Comparison of ENCODE assay signal across 8 mouse cellular contexts in the genomic region with DNA sequence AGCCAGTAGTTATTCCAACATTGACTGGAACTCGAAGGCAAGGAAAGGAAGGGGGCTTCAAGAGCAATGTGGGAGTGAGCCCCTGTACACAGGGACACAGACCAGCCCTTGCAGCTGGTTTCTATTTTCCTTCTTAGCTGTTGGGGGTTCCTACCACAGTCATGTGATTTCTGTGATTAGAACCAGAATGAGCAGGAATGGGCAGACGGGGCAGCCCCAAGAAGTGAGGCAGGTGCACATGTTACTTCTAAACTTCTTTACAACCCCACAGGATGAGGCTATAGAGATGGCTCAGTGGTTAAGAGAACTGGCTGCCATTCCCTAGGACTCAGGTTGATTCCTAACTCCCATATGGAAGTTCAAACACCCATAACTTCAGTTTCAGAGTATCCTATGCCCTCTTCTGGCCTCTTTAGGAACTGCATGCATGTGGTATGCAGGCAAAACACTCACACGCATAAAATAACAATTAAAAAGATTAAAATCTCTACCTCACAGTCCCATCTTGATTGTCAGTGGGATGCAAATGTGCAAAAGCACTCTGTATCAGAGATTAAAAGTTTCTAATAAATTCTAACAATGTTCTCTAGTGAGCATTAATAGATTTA.
DNase-seq lines count a peak whose midpoint lies in the region; ATAC-seq lines count a peak whose summit lies in the region.

No protein-coding gene starts in this region.

- H3K4me3 ChIP-seq in midbrain, embryonic 11.5 days (ENCODE audit: low read depth, low read length): no peak overlapping the region
- H3K4me3 ChIP-seq in midbrain, embryonic 14.5 days (replicated peaks; ENCODE audit: low read depth, low read length): no peak overlapping the region

- no peaks in the 10 kb centered on the region; the same call in 1 of the 2 replicates for H3K9me3 ChIP-seq in midbrain, embryonic 11.5 days (ENCODE audit: control insufficient read depth, low read length)
- H3K9me3 ChIP-seq in midbrain, embryonic 14.5 days (ENCODE audit: control insufficient read depth, low read length): no peaks in the 10 kb centered on the region

- no peak overlapping the region for H3K27ac ChIP-seq in midbrain, embryonic 11.5 days (ENCODE audit: low read depth, low read length)
- no peak overlapping the region for H3K27ac ChIP-seq in midbrain, embryonic 14.5 days (replicated peaks; ENCODE audit: low read depth, low read length)

- H3K4me2 ChIP-seq in midbrain, embryonic 11.5 days: no peak overlapping the region
- H3K4me2 ChIP-seq in midbrain, embryonic 14.5 days (ENCODE audit: low read length): no peak overlapping the region

- H3K27me3 ChIP-seq in midbrain, embryonic 11.5 days (ENCODE audit: control insufficient read depth, insufficient read depth, low read length): no peaks in the 10 kb centered on the region
- no peaks in the 10 kb centered on the region for H3K27me3 ChIP-seq in midbrain, embryonic 14.5 days (ENCODE audit: control insufficient read depth, insufficient read depth, low read length)

- DNase-seq in heart, adult 11 months: peak; percentile 25
- DNase-seq in heart, postnatal 25 days (ENCODE audit: low spot score): no peak
- DNase-seq in midbrain, embryonic 11.5 days (ENCODE audit: low spot score, missing footprints): peak; percentile 89
- no peak for DNase-seq in midbrain, embryonic 14.5 days
- peak; percentile 70 for DNase-seq in embryo, embryonic 10.5 days (ENCODE audit: low spot score)
- peak; percentile 70 for DNase-seq in thymus, postnatal 4 days
- no peak for DNase-seq in ovary, adult 18-20 months (ENCODE audit: low spot score)
- DNase-seq in heart, postnatal 36 days: no peak

- intact Hi-C loops in heart, postnatal 25 days (cut with DNase I): no loop called here
- intact Hi-C loops in heart, postnatal 36 days (cut with DNase I): no loop called here

- WGBS in midbrain, embryonic 11.5 days: 85% methylated on average over 3 of the region's 3 CpGs
- WGBS in midbrain, embryonic 14.5 days: 75% methylated on average over 3 of the region's 3 CpGs

- no peaks in the 10 kb centered on the region; the same call in 1 of the 2 replicates for H3K4me1 ChIP-seq in midbrain, embryonic 11.5 days (ENCODE audit: control insufficient read depth, insufficient read depth, low read length)
- peaks cover 6% of the 10 kb centered on the region for H3K4me1 ChIP-seq in midbrain, embryonic 14.5 days (ENCODE audit: control insufficient read depth, insufficient read depth, low read length)

- no peak for ATAC-seq in midbrain, embryonic 11.5 days (ENCODE audit: low FRiP score)
- no peak for ATAC-seq in midbrain, embryonic 14.5 days (ENCODE audit: low FRiP score, low TSS enrichment)

- H3K9ac ChIP-seq in midbrain, embryonic 11.5 days (ENCODE audit: low read length): no peak overlapping the region
- H3K9ac ChIP-seq in midbrain, embryonic 14.5 days (replicated peaks; ENCODE audit: low read length): no peak overlapping the region

- H3K36me3 ChIP-seq in midbrain, embryonic 11.5 days (ENCODE audit: control insufficient read depth, insufficient read depth, low read length): no peaks in the 10 kb centered on the region
- no peaks in the 10 kb centered on the region for H3K36me3 ChIP-seq in midbrain, embryonic 14.5 days (ENCODE audit: control insufficient read depth, insufficient read depth, low read length)

Comparison
In these comparisons a context has a peak if more than half of its experiments do, and no peak if none do; other contexts are left out.
1. DNase-seq: peak in heart, adult 11 months (single experiment), midbrain, embryonic 11.5 days (single experiment), embryo, embryonic 10.5 days (single experiment) and thymus, postnatal 4 days (single experiment); none in heart, postnatal 25 days (single experiment), midbrain, embryonic 14.5 days (single experiment), ovary, adult 18-20 months (single experiment) and heart, postnatal 36 days (0 of 2).